Mouse (Mus musculus) mesoderm, embryonic 11.5 days (tissue): ENCODE results near the gene 2410131K14Rik.

ENCODE experiments used
- DNase-seq: peaks from one replicate; pipeline ENCODE4 v3.0.0-alpha.2; 2012; ENCODE audit warnings: low read depth, low spot score

Gene 2410131K14Rik

DNA sequence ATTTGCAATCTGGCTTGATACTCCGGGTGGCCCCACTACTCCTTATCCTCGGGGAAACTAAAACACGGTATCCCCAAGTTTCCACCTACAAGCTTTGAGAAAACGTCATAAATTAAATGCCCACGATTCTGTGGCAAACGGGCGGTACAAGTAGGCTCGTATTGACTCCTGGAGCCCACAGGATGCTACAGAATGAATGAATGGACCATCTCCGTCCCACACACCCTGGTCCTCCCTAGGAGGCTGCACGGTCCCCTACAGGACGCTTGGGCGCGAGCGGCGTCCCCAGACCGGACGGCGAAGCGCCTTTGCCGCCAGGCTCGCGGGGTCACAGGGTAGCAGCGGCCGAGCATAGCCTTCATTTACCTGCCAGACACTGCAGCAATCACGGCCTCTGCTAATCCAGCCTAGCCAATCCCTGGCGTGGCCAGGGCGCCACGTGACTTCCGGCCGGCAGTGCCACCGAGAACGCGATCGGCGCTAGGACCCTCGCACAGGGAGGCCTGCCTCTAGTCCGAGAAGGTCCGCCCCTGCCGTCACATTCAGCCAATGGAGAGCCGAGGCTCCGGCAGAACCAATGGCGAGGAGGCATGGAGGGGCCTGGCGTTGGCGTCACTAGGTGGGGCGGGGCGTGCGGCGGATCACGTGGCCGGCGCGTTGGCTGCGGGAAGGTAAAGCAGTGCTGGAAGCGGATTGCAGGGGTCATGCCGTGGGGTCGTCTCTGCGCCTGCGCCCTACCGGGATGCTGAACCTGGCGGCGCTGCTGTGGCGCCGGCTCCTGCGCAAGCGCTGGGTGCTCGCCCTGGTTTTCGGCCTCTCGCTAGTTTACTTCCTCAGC, at the start of gene 2410131K14Rik, which contains the start of gene Rnft2:
Gene 2410131K14Rik (plus strand): TSS at position 622 of the 838 bp plus-strand sequence.
Gene Rnft2 (minus strand): TSS at position 511 of the 838 bp plus-strand sequence.
- DNase-seq = peak; percentile 99

GRCm38 (mm10) chr5:118197421-118197820, 47.6 kb upstream of the 2410131K14Rik start:
- DNase-seq = no peak

DNA sequence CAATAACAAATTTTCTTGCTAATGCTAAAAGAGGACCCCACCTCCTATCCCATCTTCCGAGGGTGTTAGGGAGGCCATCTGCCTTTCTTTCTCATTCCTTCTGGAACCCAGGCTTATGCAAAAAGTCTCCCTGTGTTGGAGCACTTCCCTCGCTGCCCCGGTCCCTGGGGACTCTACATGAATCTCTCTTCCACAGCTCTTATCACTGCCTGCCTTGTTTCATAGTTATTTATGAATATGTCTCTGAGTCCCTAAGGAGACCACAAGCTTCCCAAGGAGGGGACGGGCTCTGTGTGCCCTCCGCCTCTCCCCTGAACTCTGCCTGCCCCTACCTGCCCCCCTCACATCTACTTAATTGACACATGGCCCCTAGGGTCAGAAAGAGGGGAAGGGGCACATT, 45.4 kb upstream of the 2410131K14Rik start:
- no peak for DNase-seq

GRCm38 (mm10) chr5:118204675-118205440, 40.2 kb upstream of the 2410131K14Rik start:
- peak; percentile 55 for DNase-seq

DNA sequence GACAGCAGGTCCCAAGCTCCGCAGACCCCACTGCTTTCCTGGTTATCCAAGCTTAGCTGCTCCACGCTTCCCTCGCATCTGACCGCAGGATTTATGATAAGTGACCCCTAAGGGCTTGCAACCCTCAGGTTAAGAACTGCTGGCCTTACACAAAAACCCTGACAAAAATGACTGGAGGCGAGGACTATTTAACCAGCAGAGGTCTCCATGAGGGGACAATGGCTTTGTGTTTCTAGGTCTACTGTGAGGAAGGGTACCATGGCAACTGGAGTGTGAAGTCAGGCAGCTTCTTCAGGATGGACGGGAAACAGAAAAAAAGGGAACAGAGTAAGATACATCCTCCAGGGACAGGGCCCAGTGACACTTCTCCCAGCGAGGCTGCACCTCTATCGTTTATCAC, 39.2 kb upstream of the 2410131K14Rik start:
- peak; percentile 44 for DNase-seq

DNA sequence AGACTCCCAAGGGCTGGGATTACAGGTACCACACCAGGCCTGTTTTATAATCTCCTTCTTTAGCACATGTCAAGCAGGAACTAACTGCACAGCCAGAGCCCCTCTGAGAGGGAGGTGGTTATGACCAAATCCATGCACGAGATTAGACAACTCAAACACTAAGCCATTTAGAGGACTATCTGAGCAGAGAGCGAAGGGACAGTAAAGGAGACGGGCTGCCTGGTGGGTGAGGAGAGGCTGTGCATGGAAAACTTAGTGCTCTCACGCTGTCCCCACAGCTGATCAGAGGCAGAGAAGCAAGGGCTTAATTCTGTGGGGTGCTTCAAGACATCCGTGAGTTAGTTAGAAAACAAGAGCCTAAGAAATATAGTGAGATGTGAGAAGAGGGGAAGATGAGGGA, 31.0 kb upstream of the 2410131K14Rik start:
- DNase-seq = no peak

GRCm38 (mm10) chr5:118214418-118215154, 30.4 kb upstream of the 2410131K14Rik start:
- DNase-seq = peak; percentile 78

- DNase-seq = no peak
Observed at GRCm38 (mm10) chr5:118217410-118217809, 27.6 kb upstream of the 2410131K14Rik start.

- DNase-seq = peak; percentile 60
Observed at GRCm38 (mm10) chr5:118223142-118223757, 21.8 kb upstream of the 2410131K14Rik start.

DNA sequence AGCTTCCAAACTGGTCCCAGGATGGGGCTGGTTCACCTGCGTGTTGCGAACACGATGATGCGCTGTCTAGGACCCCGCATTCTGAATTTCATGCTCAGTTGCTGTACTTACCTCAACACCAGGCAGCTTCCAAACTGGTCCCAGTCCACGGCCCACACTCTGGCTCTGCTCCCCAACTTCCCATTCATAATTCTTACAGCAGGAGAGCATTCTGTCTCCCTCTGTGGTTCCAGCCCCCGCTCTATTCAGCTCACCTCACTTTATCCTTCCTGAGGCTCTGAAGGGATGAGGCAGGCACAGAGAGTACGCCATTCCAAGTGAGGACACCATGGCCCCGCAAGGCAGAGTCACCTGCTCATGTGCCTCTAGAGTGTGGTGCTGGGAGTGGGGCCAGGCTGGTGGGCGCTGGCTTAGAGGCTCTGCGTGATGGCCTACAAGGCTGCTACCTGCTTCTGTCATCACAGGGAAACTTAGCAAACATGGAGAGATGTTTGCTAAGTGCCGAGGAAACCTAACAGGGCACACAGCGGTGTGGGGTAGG, 14.9 kb upstream of the 2410131K14Rik start:
- DNase-seq = no peak

GRCm38 (mm10) chr5:118236891-118237290, 8.1 kb upstream of the 2410131K14Rik start:
- DNase-seq = no peak

DNA sequence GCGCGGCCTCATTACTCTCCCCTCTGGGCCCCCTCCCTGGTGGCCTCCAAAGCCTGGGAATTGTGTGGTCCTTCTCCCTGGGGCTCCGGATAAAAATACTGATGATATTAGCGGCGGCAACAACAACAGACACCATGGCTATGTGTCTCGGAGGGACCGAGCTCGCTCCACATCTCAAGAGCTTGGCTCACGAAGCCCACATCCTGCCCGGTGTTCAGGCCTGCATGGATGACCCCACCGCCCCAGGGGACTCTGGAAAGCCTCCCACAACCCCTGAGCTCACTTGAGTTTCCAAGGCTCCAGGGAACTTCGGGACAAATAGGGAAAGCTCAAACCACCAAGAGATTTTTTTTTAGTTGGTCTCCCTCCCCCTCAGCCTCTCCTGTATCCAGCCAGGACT, 5.4 kb upstream of the 2410131K14Rik start:
- no peak for DNase-seq

- peak; percentile 8 for DNase-seq
Observed at GRCm38 (mm10) chr5:118245606-118246308, 730 bp downstream of the 2410131K14Rik start.

DNA sequence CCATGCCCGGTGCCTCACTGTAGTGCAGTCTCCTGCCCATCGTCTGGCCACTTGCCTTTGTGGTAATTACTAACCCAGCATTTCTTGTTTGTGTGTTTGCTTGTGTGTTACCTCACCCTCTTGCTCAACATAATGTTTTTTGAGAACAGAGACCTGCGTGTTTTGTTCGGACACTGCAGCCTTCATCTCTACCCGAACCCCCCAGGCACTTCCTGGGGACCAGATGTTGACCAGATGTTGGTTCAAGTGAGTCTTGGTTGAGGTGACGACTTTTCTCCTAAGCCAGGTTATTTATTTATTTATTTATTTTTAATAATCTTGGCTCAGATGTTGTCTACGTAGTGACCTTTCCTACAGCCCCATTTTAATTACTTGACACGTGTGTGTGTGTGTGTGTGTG, 2.4 kb downstream of the 2410131K14Rik start:
- DNase-seq = no peak

- DNase-seq = no peak
Observed at GRCm38 (mm10) chr5:118250987-118251386, 6.0 kb downstream of the 2410131K14Rik start.

DNA sequence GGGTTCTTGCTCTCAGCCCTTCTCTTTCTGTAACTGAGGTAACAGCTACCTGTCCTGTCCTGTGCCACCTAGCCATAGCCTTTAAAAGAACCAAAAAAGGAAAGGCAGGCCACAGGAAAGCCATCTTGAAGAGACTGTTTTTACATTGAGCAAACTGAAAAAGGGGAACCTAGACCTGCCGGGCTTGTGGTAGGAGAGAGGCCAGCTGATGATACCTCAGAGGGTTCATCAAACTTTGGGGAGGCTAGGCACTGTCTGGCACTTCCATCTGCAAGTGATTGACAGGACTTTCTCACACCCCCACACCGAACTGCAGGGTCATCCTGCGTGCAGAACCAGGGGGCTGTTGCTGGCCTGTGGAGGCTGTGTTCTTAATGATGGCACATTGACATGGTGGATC, 8.5 kb downstream of the 2410131K14Rik start:
- DNase-seq = no peak

DNA sequence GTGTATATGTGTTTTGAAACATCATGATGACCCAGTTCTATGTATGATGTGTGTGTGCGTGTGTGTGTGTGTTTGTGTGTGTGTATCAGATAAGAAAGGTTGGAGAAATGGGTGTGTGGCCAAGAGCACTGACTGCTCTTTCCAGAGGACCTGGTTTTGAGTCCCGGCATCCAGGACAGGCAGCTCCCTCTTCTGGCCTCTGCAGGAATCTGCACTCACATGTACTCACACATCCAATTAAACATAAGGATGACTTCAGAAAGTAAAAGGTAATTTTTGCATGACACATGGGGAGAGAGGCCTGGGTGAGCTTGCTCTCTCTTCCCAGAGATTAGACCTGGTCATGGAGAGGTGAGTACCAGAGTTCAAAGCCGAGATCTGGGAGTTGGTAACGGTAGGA, 12.0 kb downstream of the 2410131K14Rik start:
- no peak for DNase-seq

DNA sequence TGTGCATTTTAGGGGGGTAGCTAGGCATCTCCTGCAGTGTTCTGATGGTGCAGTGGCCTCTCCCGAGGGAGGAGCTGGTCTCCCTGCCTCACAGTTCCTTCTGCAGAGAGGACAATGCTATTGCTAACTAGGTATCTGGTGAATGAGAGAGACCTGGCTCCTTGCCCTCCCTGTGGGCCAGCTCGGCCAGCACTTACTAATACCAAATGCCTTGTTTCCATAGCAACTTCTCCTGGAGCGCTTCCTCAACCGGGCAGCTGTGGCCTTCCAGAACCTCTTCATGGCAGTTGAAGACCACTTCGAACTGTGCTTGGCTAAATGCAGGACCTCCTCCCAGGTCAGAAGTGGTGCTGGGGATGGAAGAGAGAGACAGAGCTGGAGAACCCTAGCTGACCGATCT, 14.1 kb downstream of the 2410131K14Rik start:
- no peak for DNase-seq

DNA sequence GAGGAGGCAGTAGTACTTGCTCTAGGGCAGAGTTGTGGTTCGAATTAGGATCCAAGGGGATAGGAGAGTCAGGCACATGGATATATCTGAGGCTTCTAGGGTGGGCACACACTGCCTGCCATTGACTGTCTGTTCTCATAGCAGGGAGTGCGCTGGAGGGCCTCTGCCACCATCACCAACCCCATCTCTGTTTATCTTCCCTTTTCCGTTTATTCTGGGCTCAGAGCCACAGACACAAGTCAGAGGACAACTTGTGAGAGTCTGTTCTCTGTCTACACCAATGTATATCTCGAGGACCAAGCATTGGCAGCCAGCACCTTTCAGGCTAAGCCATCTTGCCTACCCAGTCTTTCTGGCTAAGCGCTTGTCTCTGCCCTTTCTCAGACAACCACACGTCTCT, 14.6 kb downstream of the 2410131K14Rik start:
- no peak for DNase-seq

GRCm38 (mm10) chr5:118260055-118260454, 15.0 kb downstream of the 2410131K14Rik start:
- DNase-seq = no peak

GRCm38 (mm10) chr5:118260642-118261041, 15.6 kb downstream of the 2410131K14Rik start:
- no peak for DNase-seq
